Mouse (Mus musculus): Measurements from ENCODE around the gene Dcaf12. TPM values are rescaled to one million over a fixed set of nuclear protein-coding genes. Genes with fewer than 3 reads are reported as not detected.
A peak's percentile ranks its signal among the peaks of the same experiment; 100 is the strongest.

The Dcaf12 gene
- polyA plus RNA-seq, 1 experiment = 35.4 TPM

GRCm38 (mm10) chr4:41310567-41311563 lies 3.8 kb downstream of the Dcaf12 start:
- no peak for DNase-seq (ENCODE audit: extremely low spot score in 1 of 2, low spot score in 1 of 2)

GRCm38 (mm10) chr4:41307406-41307805 lies 7.3 kb downstream of the Dcaf12 start:
- no peak for DNase-seq (ENCODE audit: extremely low spot score in 1 of 2, low spot score in 1 of 2)

- DNase-seq (ENCODE audit: extremely low spot score in 1 of 2, low spot score in 1 of 2) = peak in 1 of 2 experiments; percentile 45
Observed at GRCm38 (mm10) chr4:41304302-41304701, 10.4 kb downstream of the Dcaf12 start.

GRCm38 (mm10) chr4:41303671-41304070 lies 11.0 kb downstream of the Dcaf12 start:
- no peak for DNase-seq (ENCODE audit: extremely low spot score in 1 of 2, low spot score in 1 of 2)

- no peak for DNase-seq (ENCODE audit: extremely low spot score in 1 of 2, low spot score in 1 of 2)
Observed at GRCm38 (mm10) chr4:41298976-41299375, 15.7 kb downstream of the Dcaf12 start.

- no peak for DNase-seq (ENCODE audit: extremely low spot score in 1 of 2, low spot score in 1 of 2)
Observed at GRCm38 (mm10) chr4:41295960-41296359, 18.7 kb downstream of the Dcaf12 start.

- DNase-seq (ENCODE audit: extremely low spot score in 1 of 2, low spot score in 1 of 2) = no peak
Observed at GRCm38 (mm10) chr4:41295507-41295906, 19.2 kb downstream of the Dcaf12 start.

GRCm38 (mm10) chr4:41293907-41294306 lies 20.8 kb downstream of the Dcaf12 start:
- peak in 1 of 2 experiments; percentile 15 for DNase-seq (ENCODE audit: extremely low spot score in 1 of 2, low spot score in 1 of 2)

GRCm38 (mm10) chr4:41289802-41290201 lies 24.9 kb downstream of the Dcaf12 start:
- no peak for DNase-seq (ENCODE audit: extremely low spot score in 1 of 2, low spot score in 1 of 2)

- peak in 1 of 2 experiments; percentile 78 for DNase-seq (ENCODE audit: extremely low spot score in 1 of 2, low spot score in 1 of 2)
Observed at GRCm38 (mm10) chr4:41286420-41286819, 28.3 kb downstream of the Dcaf12 start.

GRCm38 (mm10) chr4:41284087-41284486 lies 30.6 kb downstream of the Dcaf12 start:
- no peak for DNase-seq (ENCODE audit: extremely low spot score in 1 of 2, low spot score in 1 of 2)

GRCm38 (mm10) chr4:41275927-41276326 lies 38.8 kb downstream of the Dcaf12 start:
- no peak for DNase-seq (ENCODE audit: extremely low spot score in 1 of 2, low spot score in 1 of 2)

GRCm38 (mm10) chr4:41274980-41275850 lies 39.5 kb downstream of the Dcaf12 start, which contains the start of gene Ubap2:
Gene Ubap2 (minus strand): TSS chr4:41275144.
- peak; percentile 98 to 99 for DNase-seq (ENCODE audit: extremely low spot score in 1 of 2, low spot score in 1 of 2)

- DNase-seq (ENCODE audit: extremely low spot score in 1 of 2, low spot score in 1 of 2) = no peak
Observed at GRCm38 (mm10) chr4:41274377-41274979, 40.2 kb downstream of the Dcaf12 start.

GRCm38 (mm10) chr4:41268133-41268532 lies 46.6 kb downstream of the Dcaf12 start:
- DNase-seq (ENCODE audit: extremely low spot score in 1 of 2, low spot score in 1 of 2) = no peak

- DNase-seq (ENCODE audit: extremely low spot score in 1 of 2, low spot score in 1 of 2) = no peak
Observed at GRCm38 (mm10) chr4:41266350-41266749, 48.3 kb downstream of the Dcaf12 start.

GRCm38 (mm10) chr4:41260691-41261090 lies 54.0 kb downstream of the Dcaf12 start:
- DNase-seq (ENCODE audit: extremely low spot score in 1 of 2, low spot score in 1 of 2) = no peak

GRCm38 (mm10) chr4:41259019-41259418 lies 55.7 kb downstream of the Dcaf12 start:
- DNase-seq (ENCODE audit: extremely low spot score in 1 of 2, low spot score in 1 of 2) = no peak

- DNase-seq (ENCODE audit: extremely low spot score in 1 of 2, low spot score in 1 of 2) = no peak
Observed at GRCm38 (mm10) chr4:41257752-41258151, 56.9 kb downstream of the Dcaf12 start.

- peak; percentile 62 to 63 for DNase-seq (ENCODE audit: extremely low spot score in 1 of 2, low spot score in 1 of 2)
Observed at GRCm38 (mm10) chr4:41255564-41256210, 59.0 kb downstream of the Dcaf12 start.
